ENCODE assay signal across 8 mouse cellular contexts in the genomic region with DNA sequence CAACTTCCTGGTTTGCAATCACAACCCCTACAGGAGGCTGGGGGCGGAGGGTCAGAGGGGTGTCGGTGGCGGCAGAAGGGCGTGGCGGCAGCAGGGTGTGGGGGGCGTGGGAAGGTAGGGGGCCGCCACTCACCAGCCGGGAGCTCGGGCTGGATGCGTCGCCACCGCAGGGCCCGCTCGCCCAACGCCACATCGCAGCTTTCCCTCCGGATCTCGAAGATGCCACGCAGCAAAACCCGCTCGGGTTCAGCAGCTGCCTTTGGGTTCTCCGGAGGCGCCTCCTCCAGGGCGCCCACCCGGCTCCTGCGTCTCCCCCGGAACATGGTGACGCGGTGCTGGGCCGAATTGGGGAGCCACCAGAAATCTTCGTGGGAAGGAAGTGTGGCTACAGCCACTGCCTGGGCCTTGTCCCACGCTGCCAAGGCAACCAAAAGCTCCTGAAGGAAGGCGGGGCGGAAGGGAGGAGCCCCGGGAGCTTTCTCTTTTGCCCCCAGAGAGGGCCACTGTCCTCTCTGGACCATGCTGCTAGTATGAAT. TPM values are rescaled to one million over a fixed set of nuclear protein-coding genes. Genes with fewer than 3 reads are reported as not detected.
DNase-seq lines count a peak whose midpoint lies in the region; ATAC-seq and TF ChIP-seq lines count a peak whose summit lies in the region.

No protein-coding gene starts in this region.

- H3K4me3 ChIP-seq in spleen, adult 2 months (ENCODE audit: extremely low read depth, insufficient read depth, insufficient read length) = peak overlapping the region; percentile 25; the same call in 1 of the 2 replicates
- peak overlapping the region; percentile 63 for H3K4me3 ChIP-seq in heart, embryonic 12.5 days
- peak overlapping the region; percentile 64 for H3K4me3 ChIP-seq in midbrain, embryonic 10.5 days

- DNase-seq in spleen, adult 2 months (ENCODE audit: low read depth in 1 of 2, low spot score in 2 of 2) = no peak
- DNase-seq in spleen, adult 12 weeks (ENCODE audit: low spot score) = no peak
- DNase-seq in embryo, embryonic 10.5 days (ENCODE audit: low spot score) = peak; percentile 69
- DNase-seq in left cerebral cortex, adult 8-10 months (ENCODE audit: low spot score in 2 of 2) = peak; percentile 5 to 29
- DNase-seq in midbrain, embryonic 10.5 days (ENCODE audit: low spot score) = peak; percentile 64
- DNase-seq in testis, postnatal 10 days (ENCODE audit: low spot score) = peak; percentile 45

- TF ChIP-seq CTCF in spleen, adult 2 months (IDR thresholded peaks at IDR 0.05; ENCODE audit: extremely low read depth, insufficient read depth, insufficient read length, insufficient replicate concordance) = no peak

- no peak for TF ChIP-seq POLR2A in spleen, adult 2 months (IDR thresholded peaks at IDR 0.05; ENCODE audit: low read depth, low read length)

- H3K4me2 ChIP-seq in heart, embryonic 12.5 days = peak overlapping the region; percentile 99

- WGBS in spleen, adult 2 months = 2% methylated on average over 35 of the region's 35 CpGs
- WGBS in heart, embryonic 12.5 days = 1% methylated on average over 35 of the region's 35 CpGs
- WGBS in midbrain, embryonic 10.5 days = 0% methylated on average over 35 of the region's 35 CpGs

- H3K9ac ChIP-seq in heart, embryonic 12.5 days = peak overlapping the region; percentile 62

- H3K27me3 ChIP-seq in spleen, adult 2 months (ENCODE audit: control insufficient read depth, insufficient read depth, low read length) = peaks cover 7% of the 10 kb centered on the region
- peaks cover 14% of the 10 kb centered on the region; the same call in 1 of the 2 replicates for H3K27me3 ChIP-seq in heart, embryonic 12.5 days (replicated peaks)
- peaks cover 66% of the 10 kb centered on the region for H3K27me3 ChIP-seq in midbrain, embryonic 10.5 days (ENCODE audit: low read depth, poor library complexity, severe bottlenecking)

- H3K9me3 ChIP-seq in heart, embryonic 12.5 days (replicated peaks) = peaks cover 3% of the 10 kb centered on the region; the same call in 1 of the 2 replicates
- H3K9me3 ChIP-seq in midbrain, embryonic 10.5 days (replicated peaks) = no peaks in the 10 kb centered on the region

- no peaks in the 10 kb centered on the region for H3K36me3 ChIP-seq in spleen, adult 2 months (ENCODE audit: control insufficient read depth, insufficient read depth, low read length)
- H3K36me3 ChIP-seq in heart, embryonic 12.5 days = no peaks in the 10 kb centered on the region
- H3K36me3 ChIP-seq in midbrain, embryonic 10.5 days = no peaks in the 10 kb centered on the region

- ATAC-seq in heart, embryonic 12.5 days (ENCODE audit: insufficient number of reproducible peaks, low FRiP score) = 0 out of 2 replicates have a peak, but pooled peaks have one; percentile 39
- no peak for ATAC-seq in megakaryocyte-erythroid progenitor cell, adult 5-6 weeks (replicated peaks; ENCODE audit: low FRiP score, low TSS enrichment, poor library complexity, severe bottlenecking)

- no peaks in the 10 kb centered on the region for H3K4me1 ChIP-seq in spleen, adult 2 months (ENCODE audit: control insufficient read depth, insufficient read depth, insufficient read length)
- H3K4me1 ChIP-seq in heart, embryonic 12.5 days (replicated peaks) = peaks cover 7% of the 10 kb centered on the region
- peaks cover 23% of the 10 kb centered on the region for H3K4me1 ChIP-seq in midbrain, embryonic 10.5 days

- H3K27ac ChIP-seq in spleen, adult 2 months (ENCODE audit: insufficient read depth, low read length) = no peak overlapping the region
- no peak overlapping the region for H3K27ac ChIP-seq in heart, embryonic 12.5 days (ENCODE audit: poor library complexity, severe bottlenecking)
- peak overlapping the region; percentile 76 for H3K27ac ChIP-seq in midbrain, embryonic 10.5 days (replicated peaks)

RNA-seq across cellular contexts. Expression of a gene that starts 27.9 kb away (rescaled TPM):
- polyA plus RNA-seq in spleen, adult 2 months (2012; rRNA removed) = not detected in 2 replicates
- not detected in 2 replicates for polyA plus RNA-seq in heart, embryonic 12.5 days (2016; fragmentation: Nextera tagmentation; extraction: Ambion mirVana)
- 10 to 100 TPM in 3 of 4 experiments, 1 to 10 TPM in 1; 9.8 to 13.3 (median 11.2) TPM for total RNA-seq in left cerebral cortex, adult 8-10 months (2022)
- 18.8 and 23.5 TPM in 2 replicates for polyA plus RNA-seq in midbrain, embryonic 10.5 days (2016; fragmentation: Nextera tagmentation; extraction: Ambion mirVana)
- not detected in 2 replicates for total RNA-seq in megakaryocyte-erythroid progenitor cell, adult 5-6 weeks (2014; fragmentation: Nextera tagmentation)
- total RNA-seq in megakaryocyte-erythroid progenitor cell, adult 5-6 weeks (2017) = not detected in 2 replicates

RNA-seq across cellular contexts. Expression of a gene that starts 27.9 kb away (rescaled TPM):
- 0.70 and 1.3 TPM in 2 replicates for polyA plus RNA-seq in spleen, adult 2 months (2012; rRNA removed)
- 0.89 TPM in 1 of 2 replicates, not detected in the other for polyA plus RNA-seq in heart, embryonic 12.5 days (2016; fragmentation: Nextera tagmentation; extraction: Ambion mirVana)
- 1 to 10 TPM; 2.5 to 7.1 (median 4.8) TPM for total RNA-seq in left cerebral cortex, adult 8-10 months (2022)
- 2.0 and 2.6 TPM in 2 replicates for polyA plus RNA-seq in midbrain, embryonic 10.5 days (2016; fragmentation: Nextera tagmentation; extraction: Ambion mirVana)
- total RNA-seq in megakaryocyte-erythroid progenitor cell, adult 5-6 weeks (2014; fragmentation: Nextera tagmentation) = 4.6 and 7.0 TPM in 2 replicates
- 5.0 and 9.1 TPM in 2 replicates for total RNA-seq in megakaryocyte-erythroid progenitor cell, adult 5-6 weeks (2017)

Comparison
In these comparisons a context has a peak if more than half of its experiments do, and no peak if none do; other contexts are left out.
1. DNase-seq: peak in embryo, embryonic 10.5 days (single experiment), left cerebral cortex, adult 8-10 months (2 of 2), midbrain, embryonic 10.5 days (single experiment) and testis, postnatal 10 days (single experiment); none in spleen, adult 2 months (0 of 2) and spleen, adult 12 weeks (single experiment).
2. RNA of a gene that starts 27.9 kb away (polyA plus RNA-seq): 18.8 to 23.5 TPM in midbrain, embryonic 10.5 days; not detected in heart, embryonic 12.5 days and not detected in spleen, adult 2 months; every median in the first group is over 10 times any median in the second.
3. Peak in every context shown above with its lines, with median percentiles within 50 percentile points of each other: H3K4me3 ChIP-seq.